Mouse (Mus musculus): ENCODE results near the gene Epha7.

GRCm38 (mm10) chr4:28910127-28910526 is 97.2 kb downstream of the Epha7 start:
- TF ChIP-seq GATA1 (IDR thresholded peaks at IDR 0.05; ENCODE audit: borderline replicate concordance, low read length) (no peak), FLI1 (IDR thresholded peaks at IDR 0.05; ENCODE audit: low read length) (no peak)

Data from megakaryocyte, embryonic 14.5 days (primary cell).